Mouse (Mus musculus): ENCODE data around the gene Zdhhc20. TPM values are rescaled to one million over a fixed set of nuclear protein-coding genes. Genes with fewer than 3 reads are reported as not detected.

Zdhhc20 gene
- polyA plus RNA-seq (2015; fragmentation: Nextera tagmentation; extraction: Ambion mirVana): 57.2 and 64.6 TPM in 2 replicates

GRCm38 (mm10) chr14:57890011-57890842 is at the start of gene Zdhhc20:
TSS of gene Zdhhc20 (minus strand) at chr14:57890276.
- Histone ChIP-seq H3K9ac (replicated peaks; ENCODE audit: low read depth) (peak within 1 kb of the TSS; percentile 92), H3K9me3 (ENCODE audit: low read length) (no peaks in the 10 kb centered on the region), H3K4me1 (ENCODE audit: insufficient read depth, low read depth, low read length) (peaks cover 4% of the 10 kb centered on the region; the same call in 1 of the 2 replicates), H3K27me3 (replicated peaks; ENCODE audit: insufficient read depth, low read length) (no peaks in the 10 kb centered on the region), H3K4me2 (replicated peaks; ENCODE audit: low read depth, low read length) (peak within 1 kb of the TSS; percentile 73), H3K4me3 (ENCODE audit: low read depth, low read length) (peak within 1 kb of the TSS; percentile 91), H3K36me3 (ENCODE audit: insufficient read depth, low read length) (no peaks in the 10 kb centered on the region), H3K27ac (ENCODE audit: low read length) (peak within 1 kb of the TSS; percentile 96)
- peak; percentile 20; the same call in 1 of the 2 replicates for TF ChIP-seq EP300 (IDR thresholded peaks at IDR 0.05)
- no peak for TF ChIP-seq CTCF (IDR thresholded peaks at IDR 0.05)
- peak; percentile 97 for DNase-seq (ENCODE audit: low spot score)
- ATAC-seq: peak; percentile 98
- WGBS: 3% methylated on average over 62 of the region's 65 CpGs

- Histone ChIP-seq H3K4me1 (ENCODE audit: insufficient read depth, low read depth, low read length) (no peaks in the 10 kb centered on the region), H3K4me3 (ENCODE audit: low read depth, low read length) (no peak overlapping the region), H3K27me3 (replicated peaks; ENCODE audit: insufficient read depth, low read length) (no peaks in the 10 kb centered on the region), H3K27ac (ENCODE audit: low read length) (no peak overlapping the region), H3K9ac (replicated peaks; ENCODE audit: low read depth) (no peak overlapping the region), H3K4me2 (replicated peaks; ENCODE audit: low read depth, low read length) (no peak overlapping the region), H3K9me3 (ENCODE audit: low read length) (no peaks in the 10 kb centered on the region), H3K36me3 (ENCODE audit: insufficient read depth, low read length) (peaks cover 6% of the 10 kb centered on the region; the same call in 1 of the 2 replicates)
- ATAC-seq (no peak), DNase-seq (ENCODE audit: low spot score) (no peak)
- 68% methylated on average over 6 of the region's 6 CpGs for whole genome bisulfite sequencing
- no peak for TF ChIP-seq CTCF (IDR thresholded peaks at IDR 0.05)
- no peak for TF ChIP-seq EP300 (IDR thresholded peaks at IDR 0.05)
Measured at GRCm38 (mm10) chr14:57937297-57937696, 47.2 kb upstream of the Zdhhc20 start.

GRCm38 (mm10) chr14:57934666-57935065 is 44.6 kb upstream of the Zdhhc20 start:
- Histone ChIP-seq H3K9me3 (ENCODE audit: low read length) (no peaks in the 10 kb centered on the region), H3K27me3 (replicated peaks; ENCODE audit: insufficient read depth, low read length) (no peaks in the 10 kb centered on the region), H3K4me3 (ENCODE audit: low read depth, low read length) (no peak overlapping the region), H3K27ac (ENCODE audit: low read length) (no peak overlapping the region), H3K36me3 (ENCODE audit: insufficient read depth, low read length) (0 out of 2 replicates have a peak, but pooled peaks cover 4% of the 10 kb centered on the region), H3K4me2 (replicated peaks; ENCODE audit: low read depth, low read length) (no peak overlapping the region), H3K4me1 (ENCODE audit: insufficient read depth, low read depth, low read length) (no peaks in the 10 kb centered on the region), H3K9ac (replicated peaks; ENCODE audit: low read depth) (no peak overlapping the region)
- ATAC-seq (no peak), DNase-seq (ENCODE audit: low spot score) (no peak)
- WGBS: 92% methylated on average over 13 of the region's 13 CpGs
- no peak for TF ChIP-seq EP300 (IDR thresholded peaks at IDR 0.05)
- TF ChIP-seq CTCF (IDR thresholded peaks at IDR 0.05): no peak

GRCm38 (mm10) chr14:57933608-57934007 is 43.5 kb upstream of the Zdhhc20 start:
- ATAC-seq: no peak
- DNase-seq (ENCODE audit: low spot score): no peak
- Histone ChIP-seq H3K4me1 (ENCODE audit: insufficient read depth, low read depth, low read length) (no peaks in the 10 kb centered on the region), H3K27me3 (replicated peaks; ENCODE audit: insufficient read depth, low read length) (no peaks in the 10 kb centered on the region), H3K9me3 (ENCODE audit: low read length) (no peaks in the 10 kb centered on the region), H3K4me2 (replicated peaks; ENCODE audit: low read depth, low read length) (no peak overlapping the region), H3K9ac (replicated peaks; ENCODE audit: low read depth) (no peak overlapping the region), H3K27ac (ENCODE audit: low read length) (no peak overlapping the region), H3K36me3 (ENCODE audit: insufficient read depth, low read length) (0 out of 2 replicates have a peak, but pooled peaks cover 4% of the 10 kb centered on the region), H3K4me3 (ENCODE audit: low read depth, low read length) (no peak overlapping the region)
- 64% methylated on average over 7 of the region's 7 CpGs for WGBS
- TF ChIP-seq EP300 (IDR thresholded peaks at IDR 0.05) (no peak), CTCF (IDR thresholded peaks at IDR 0.05) (no peak)

GRCm38 (mm10) chr14:57932881-57933443 is 42.9 kb upstream of the Zdhhc20 start:
- H3K4me2 ChIP-seq (replicated peaks; ENCODE audit: low read depth, low read length): no peak overlapping the region
- TF ChIP-seq CTCF (IDR thresholded peaks at IDR 0.05) (no peak), EP300 (IDR thresholded peaks at IDR 0.05) (no peak)
- ATAC-seq: no peak
- H3K9ac ChIP-seq (replicated peaks; ENCODE audit: low read depth): no peak overlapping the region
- 0 out of 2 replicates have a peak, but pooled peaks cover 4% of the 10 kb centered on the region for H3K36me3 ChIP-seq (ENCODE audit: insufficient read depth, low read length)
- H3K27me3 ChIP-seq (replicated peaks; ENCODE audit: insufficient read depth, low read length): no peaks in the 10 kb centered on the region
- no peak overlapping the region for H3K4me3 ChIP-seq (ENCODE audit: low read depth, low read length)
- 59% methylated on average over 4 of the region's 7 CpGs for WGBS
- no peaks in the 10 kb centered on the region for H3K9me3 ChIP-seq (ENCODE audit: low read length)
- H3K27ac ChIP-seq (ENCODE audit: low read length): no peak overlapping the region
- no peak for DNase-seq (ENCODE audit: low spot score)
- no peaks in the 10 kb centered on the region for H3K4me1 ChIP-seq (ENCODE audit: insufficient read depth, low read depth, low read length)

GRCm38 (mm10) chr14:57921428-57922131 is 31.5 kb upstream of the Zdhhc20 start:
- peaks cover 14% of the 10 kb centered on the region; the same call in 1 of the 2 replicates for H3K36me3 ChIP-seq (ENCODE audit: insufficient read depth, low read length)

More at GRCm38 (mm10) chr14:57921428-57922131, 31.5 kb upstream of the Zdhhc20 start:
- Histone ChIP-seq H3K27ac (ENCODE audit: low read length) (peak overlapping the region; percentile 20; the same call in 1 of the 2 replicates), H3K27me3 (replicated peaks; ENCODE audit: insufficient read depth, low read length) (no peaks in the 10 kb centered on the region), H3K9me3 (ENCODE audit: low read length) (no peaks in the 10 kb centered on the region), H3K4me2 (replicated peaks; ENCODE audit: low read depth, low read length) (no peak overlapping the region), H3K4me3 (ENCODE audit: low read depth, low read length) (no peak overlapping the region), H3K9ac (replicated peaks; ENCODE audit: low read depth) (no peak overlapping the region), H3K4me1 (ENCODE audit: insufficient read depth, low read depth, low read length) (no peaks in the 10 kb centered on the region)
- ATAC-seq (peak; percentile 59), DNase-seq (ENCODE audit: low spot score) (no peak)
- 57% methylated on average over 10 of the region's 10 CpGs for WGBS
- TF ChIP-seq EP300 (IDR thresholded peaks at IDR 0.05): no peak
- TF ChIP-seq CTCF (IDR thresholded peaks at IDR 0.05): no peak
